Mouse (Mus musculus) embryonic facial prominence, embryonic 13.5 days (tissue): Measurements from ENCODE around the gene Prrt3. TPM values are rescaled to one million over a fixed set of nuclear protein-coding genes. Genes with fewer than 3 reads are reported as not detected.

ENCODE experiments used
- ATAC-seq: fragments of 200-750 bp; cut with Nextera tagmentation; 2 replicates; pipeline ENCODE4 v1.8.0; 2017; ENCODE audit warnings: low read depth; ENCODE audit not compliant: insufficient number of reproducible peaks, insufficient read depth, low FRiP score, low TSS enrichment
- H3K27ac ChIP-seq: fragments of 300-500 bp; sonication (generic); 2 replicates; pipeline ENCODE4 v1.5.1; 2015; ENCODE audit warnings: moderate library complexity, mild to moderate bottlenecking, inconsistent platforms
- H3K27me3 ChIP-seq: fragments of 300-500 bp; sonication (generic); 2 replicates; pipeline ENCODE4 v1.6.1; 2015; ENCODE audit warnings: mild to moderate bottlenecking, inconsistent platforms
- H3K36me3 ChIP-seq: fragments of 300-500 bp; sonication (generic); 2 replicates; pipeline ENCODE4 v1.6.1; 2015; ENCODE audit warnings: mild to moderate bottlenecking, inconsistent platforms
- H3K4me1 ChIP-seq: fragments of 300-500 bp; sonication (generic); 2 replicates; pipeline ENCODE4 v1.6.1; 2015; ENCODE audit warnings: inconsistent platforms
- H3K4me2 ChIP-seq: fragments of 300-500 bp; sonication (generic); 2 replicates; pipeline ENCODE4 v1.6.1; 2015; ENCODE audit warnings: moderate library complexity, mild to moderate bottlenecking, inconsistent platforms
- H3K4me3 ChIP-seq: fragments of 300-500 bp; sonication (generic); 2 replicates; pipeline ENCODE4 v1.5.1; 2015; ENCODE audit warnings: mild to moderate bottlenecking, inconsistent platforms
- H3K9ac ChIP-seq: fragments of 300-500 bp; sonication (generic); 2 replicates; pipeline ENCODE4 v1.6.1; 2015; ENCODE audit warnings: mild to moderate bottlenecking, inconsistent platforms
- H3K9me3 ChIP-seq: fragments of 300-500 bp; sonication (generic); 2 replicates; pipeline ENCODE4 v1.6.1; 2016; ENCODE audit warnings: inconsistent platforms
- WGBS: fragments of 180-500 bp; shearing (Covaris S2); methylation state at CpG from one replicate; pipeline ENCODE4 v1.1.7; 2015; ENCODE audit warnings: mixed read lengths; 5-methylcytosine and 5-hydroxymethylcytosine counted together
- polyA plus RNA-seq: library from polyadenylated mRNA; unstranded; fragments of >200 nt; fragmentation: Nextera tagmentation; extraction: Ambion mirVana; gene quantifications from 2 replicates; pipeline ENCODE4 v1.2.1, GENCODE M21; 2015

Prrt3 gene
- polyA plus RNA-seq, 1 experiment from 2014 or later = 2.3 TPM

- ATAC-seq = no peak
- no peaks in the 10 kb centered on the region for H3K4me1 ChIP-seq
- WGBS = 39% methylated on average over 5 of the region's 5 CpGs
- no peak overlapping the region for H3K4me2 ChIP-seq
- peaks cover 12% of the 10 kb centered on the region for H3K36me3 ChIP-seq
- no peak overlapping the region for H3K9ac ChIP-seq
- H3K9me3 ChIP-seq = no peaks in the 10 kb centered on the region
- no peaks in the 10 kb centered on the region for H3K27me3 ChIP-seq
- H3K4me3 ChIP-seq = no peak overlapping the region
- H3K27ac ChIP-seq = no peak overlapping the region
These were observed 7.2 kb upstream of the Prrt3 start for GRCm38 (mm10) chr6:113508947-113509280.

GRCm38 (mm10) chr6:113508272-113508946 is 6.7 kb upstream of the Prrt3 start:
- H3K4me3 ChIP-seq = no peak overlapping the region
- H3K36me3 ChIP-seq = peaks cover 7% of the 10 kb centered on the region
- H3K4me2 ChIP-seq = no peak overlapping the region
- no peak overlapping the region for H3K27ac ChIP-seq
- H3K27me3 ChIP-seq = no peaks in the 10 kb centered on the region
- H3K9ac ChIP-seq = no peak overlapping the region
- H3K9me3 ChIP-seq = no peaks in the 10 kb centered on the region
- H3K4me1 ChIP-seq = no peaks in the 10 kb centered on the region
- ATAC-seq = no peak
- WGBS = 63% methylated on average over 7 of the region's 7 CpGs

GRCm38 (mm10) chr6:113507130-113507529 is 5.4 kb upstream of the Prrt3 start:
- Histone ChIP-seq H3K9me3 (no peaks in the 10 kb centered on the region), H3K4me1 (no peaks in the 10 kb centered on the region), H3K4me3 (no peak overlapping the region), H3K27ac (no peak overlapping the region), H3K27me3 (peaks cover 5% of the 10 kb centered on the region; the same call in 1 of the 2 replicates), H3K36me3 (no peaks in the 10 kb centered on the region), H3K4me2 (no peak overlapping the region), H3K9ac (no peak overlapping the region)
- ATAC-seq = no peak

GRCm38 (mm10) chr6:113505689-113506088 is 4.0 kb upstream of the Prrt3 start:
- H3K27ac ChIP-seq = no peak overlapping the region
- H3K4me2 ChIP-seq = no peak overlapping the region
- no peak overlapping the region for H3K9ac ChIP-seq
- no peak overlapping the region for H3K4me3 ChIP-seq
- no peaks in the 10 kb centered on the region for H3K9me3 ChIP-seq
- 75% methylated on average over 1 of the region's 1 CpGs for WGBS
- no peak for ATAC-seq
- peaks cover 18% of the 10 kb centered on the region for H3K27me3 ChIP-seq
- H3K4me1 ChIP-seq = peaks cover 9% of the 10 kb centered on the region
- no peaks in the 10 kb centered on the region for H3K36me3 ChIP-seq

- ATAC-seq = no peak
- Histone ChIP-seq H3K4me1 (peaks cover 9% of the 10 kb centered on the region), H3K36me3 (no peaks in the 10 kb centered on the region), H3K9ac (no peak overlapping the region), H3K4me3 (no peak overlapping the region), H3K27ac (no peak overlapping the region), H3K27me3 (peaks cover 26% of the 10 kb centered on the region), H3K9me3 (no peaks in the 10 kb centered on the region), H3K4me2 (no peak overlapping the region)
- 84% methylated on average over 2 of the region's 2 CpGs for WGBS
These were observed 1.1 kb upstream of the Prrt3 start for GRCm38 (mm10) chr6:113502801-113503200.

GRCm38 (mm10) chr6:113499346-113499745 is 2.4 kb downstream of the Prrt3 start:
- WGBS = 70% methylated on average over 6 of the region's 6 CpGs

GRCm38 (mm10) chr6:113495071-113495675 is 6.6 kb downstream of the Prrt3 start:
- Histone ChIP-seq H3K4me1 (peaks cover 15% of the 10 kb centered on the region), H3K36me3 (peaks cover 6% of the 10 kb centered on the region; the same call in 1 of the 2 replicates), H3K4me3 (peak overlapping the region; percentile 41), H3K27ac (no peak overlapping the region), H3K4me2 (peak overlapping the region; percentile 60), H3K9me3 (no peaks in the 10 kb centered on the region), H3K27me3 (peaks cover 27% of the 10 kb centered on the region), H3K9ac (0 out of 2 replicates have a peak overlapping the region, but pooled peaks have one; percentile 60)
- 49% methylated on average over 28 of the region's 28 CpGs for WGBS
- no peak for ATAC-seq

More at GRCm38 (mm10) chr6:113499346-113499745, 2.4 kb downstream of the Prrt3 start:
- H3K27me3 ChIP-seq = peaks cover 49% of the 10 kb centered on the region
- no peak overlapping the region for H3K27ac ChIP-seq
- ATAC-seq = no peak
- H3K4me3 ChIP-seq = no peak overlapping the region
- 0 out of 2 replicates have a peak overlapping the region, but pooled peaks have one; percentile 32 for H3K9ac ChIP-seq
- H3K4me1 ChIP-seq = peaks cover 23% of the 10 kb centered on the region
- H3K36me3 ChIP-seq = no peaks in the 10 kb centered on the region
- no peaks in the 10 kb centered on the region for H3K9me3 ChIP-seq
- H3K4me2 ChIP-seq = no peak overlapping the region

GRCm38 (mm10) chr6:113494258-113494788 is 7.4 kb downstream of the Prrt3 start:
- peaks cover 15% of the 10 kb centered on the region for H3K4me1 ChIP-seq
- peak; percentile 45 for ATAC-seq
- peaks cover 24% of the 10 kb centered on the region for H3K27me3 ChIP-seq
- no peak overlapping the region for H3K27ac ChIP-seq
- H3K4me2 ChIP-seq = peak overlapping the region; percentile 60
- H3K9ac ChIP-seq = peak overlapping the region; percentile 60
- H3K9me3 ChIP-seq = no peaks in the 10 kb centered on the region
- under 1% methylated on average over 54 of the region's 54 CpGs for WGBS
- peak overlapping the region; percentile 41 for H3K4me3 ChIP-seq
- H3K36me3 ChIP-seq = peaks cover 11% of the 10 kb centered on the region

- Histone ChIP-seq H3K9me3 (no peaks in the 10 kb centered on the region), H3K27me3 (peaks cover 24% of the 10 kb centered on the region), H3K27ac (no peak overlapping the region), H3K4me1 (peaks cover 23% of the 10 kb centered on the region), H3K36me3 (peaks cover 12% of the 10 kb centered on the region), H3K4me2 (no peak overlapping the region), H3K4me3 (no peak overlapping the region), H3K9ac (no peak overlapping the region)
- ATAC-seq = no peak
- WGBS = 80% methylated on average over 24 of the region's 24 CpGs
These were observed 9.4 kb downstream of the Prrt3 start for GRCm38 (mm10) chr6:113492101-113492864.

- Histone ChIP-seq H3K27ac (no peak overlapping the region), H3K9ac (no peak overlapping the region), H3K4me1 (peaks cover 17% of the 10 kb centered on the region), H3K4me3 (no peak overlapping the region), H3K4me2 (no peak overlapping the region), H3K27me3 (peaks cover 1% of the 10 kb centered on the region), H3K36me3 (peaks cover 12% of the 10 kb centered on the region), H3K9me3 (no peaks in the 10 kb centered on the region)
- WGBS = 92% methylated on average over 14 of the region's 14 CpGs
- no peak for ATAC-seq
These were observed 12.3 kb downstream of the Prrt3 start for GRCm38 (mm10) chr6:113489410-113489809.

- no peaks in the 10 kb centered on the region for H3K9me3 ChIP-seq
- 13% methylated on average over 7 of the region's 7 CpGs for WGBS
- H3K4me3 ChIP-seq = no peak overlapping the region
- H3K9ac ChIP-seq = 0 out of 2 replicates have a peak overlapping the region, but pooled peaks have one; percentile 21
- H3K4me1 ChIP-seq = peaks cover 35% of the 10 kb centered on the region
- no peak overlapping the region for H3K27ac ChIP-seq
- H3K4me2 ChIP-seq = no peak overlapping the region
- peaks cover 12% of the 10 kb centered on the region for H3K36me3 ChIP-seq
- ATAC-seq = no peak
- H3K27me3 ChIP-seq = peaks cover 14% of the 10 kb centered on the region
These were observed 14.6 kb downstream of the Prrt3 start for GRCm38 (mm10) chr6:113487125-113487576.
